Mouse (Mus musculus): Measurements from ENCODE around the gene Plscr3. TPM values are rescaled to one million over a fixed set of nuclear protein-coding genes. Genes with fewer than 3 reads are reported as not detected.

Gene Plscr3
- 10 to 100 TPM; 10.4 to 14.7 TPM for total RNA-seq (2023)

GRCm38 (mm10) chr11:69846198-69846680, at the start of gene Plscr3:
TSS of gene Plscr3 (plus strand) at chr11:69846376.

GRCm38 (mm10) chr11:69801379-69801977, 44.7 kb upstream of the Plscr3 start, which contains the start of gene Fgf11:
TSS of gene Fgf11 (minus strand) at chr11:69801857.

GRCm38 (mm10) chr11:69804972-69805909, 40.9 kb upstream of the Plscr3 start, which contains the start of gene Tmem102:
TSS of gene Tmem102 (minus strand) at chr11:69805624.

GRCm38 (mm10) chr11:69815155-69815554, 31.0 kb upstream of the Plscr3 start, which contains the start of gene Gm39566:
TSS of gene Gm39566 (minus strand) at chr11:69815298.

GRCm38 (mm10) chr11:69818365-69818764, 27.8 kb upstream of the Plscr3 start, which contains the start of gene Spem2:
TSS of gene Spem2 (minus strand) at chr11:69818465.

GRCm38 (mm10) chr11:69822080-69822479, 24.1 kb upstream of the Plscr3 start, which contains the start of gene Spem1:
TSS of gene Spem1 (minus strand) at chr11:69822180.

GRCm38 (mm10) chr11:69837604-69837951, 8.6 kb upstream of the Plscr3 start, which contains the start of gene Nlgn2:
TSS of gene Nlgn2 (minus strand) at chr11:69837784.

GRCm38 (mm10) chr11:69837952-69838713, 8.0 kb upstream of the Plscr3 start, which contains the start of gene Tmem256:
TSS of gene Tmem256 (plus strand) at chr11:69838514.

GRCm38 (mm10) chr11:69858113-69858998, 12.2 kb downstream of the Plscr3 start, which contains the start of gene Tnk1:
TSS of gene Tnk1 (minus strand) at chr11:69858730.

GRCm38 (mm10) chr11:69877878-69878277, 31.7 kb downstream of the Plscr3 start, which contains the start of gene Tmem95:
TSS of gene Tmem95 (minus strand) at chr11:69878018.

GRCm38 (mm10) chr11:69880853-69881603, 34.9 kb downstream of the Plscr3 start, which contains the start of gene Kctd11:
TSS of gene Kctd11 (minus strand) at chr11:69881406.

GRCm38 (mm10) chr11:69895291-69895690, 49.1 kb downstream of the Plscr3 start, which contains the start of gene Acap1:
TSS of gene Acap1 (minus strand) at chr11:69895539.

GRCm38 (mm10) chr11:69900471-69901405, 54.6 kb downstream of the Plscr3 start, which contains the start of the genes 2810408A11Rik and Neurl4:
TSS of gene 2810408A11Rik (minus strand) at chr11:69900987.
TSS of gene Neurl4 (plus strand) at chr11:69901072.

Other genes with a start within 250 kb of the Plscr3 start
- under 1 TPM in 1 of 2 experiments, not detected in 1; 0.75 TPM for gene Atp1b2, start 240.4 kb upstream of the Plscr3 start, total RNA-seq (2023)
- gene Shbg, start 228.5 kb upstream of the Plscr3 start, total RNA-seq (2023): not detected
- gene Sat2, start 224.4 kb upstream of the Plscr3 start, total RNA-seq (2023): not detected
- gene Fxr2, start 213.4 kb upstream of the Plscr3 start, total RNA-seq (2023): 10 to 100 TPM; 88.3 to 96.6 TPM
- gene Sox15, start 191.1 kb upstream of the Plscr3 start, total RNA-seq (2023): under 1 TPM in 1 of 2 experiments, not detected in 1; 0.92 TPM
- 10 to 100 TPM; 60.2 to 64.5 TPM for gene Mpdu1, start 183.7 kb upstream of the Plscr3 start, total RNA-seq (2023)
- 10 to 100 TPM in 1 of 2 experiments, 1 to 10 TPM in 1; 7.9 to 12.1 TPM for gene Cd68, start 180.2 kb upstream of the Plscr3 start, total RNA-seq (2023)
- 100 to 1,000 TPM; 720 to 780 TPM for gene Eif4a1, start 174.0 kb upstream of the Plscr3 start, total RNA-seq (2023)
- 100 to 1,000 TPM; 134 to 139 TPM for gene Senp3, start 164.3 kb upstream of the Plscr3 start, total RNA-seq (2023)
- gene Tnfsf13, start 160.6 kb upstream of the Plscr3 start, total RNA-seq (2023): not detected
- gene Tnfsf12, start 150.5 kb upstream of the Plscr3 start, total RNA-seq (2023): not detected
- gene Tnfsfm13, start 150.3 kb upstream of the Plscr3 start, total RNA-seq (2023): not detected
- gene Polr2a, start 87.7 kb upstream of the Plscr3 start, total RNA-seq (2023): 100 to 1,000 TPM; 254 to 255 TPM
- not detected for gene Slc35g3, start 84.4 kb upstream of the Plscr3 start, total RNA-seq (2023)
- gene Zbtb4, start 80.5 kb upstream of the Plscr3 start, total RNA-seq (2023): 10 to 100 TPM; 61.0 to 64.9 TPM
- gene Chrnb1, start 50.4 kb upstream of the Plscr3 start, total RNA-seq (2023): 10 to 100 TPM; 10.5 to 13.5 TPM
- gene Fgf11, start 44.5 kb upstream of the Plscr3 start, total RNA-seq (2023): under 1 TPM in 1 of 2 experiments, not detected in 1; 0.44 TPM
- not detected for gene Tmem102, start 40.8 kb upstream of the Plscr3 start, total RNA-seq (2023)
- gene Gm39566, start 31.1 kb upstream of the Plscr3 start, total RNA-seq (2023): not detected
- not detected for gene Spem2, start 27.9 kb upstream of the Plscr3 start, total RNA-seq (2023)
- not detected for gene Spem1, start 24.2 kb upstream of the Plscr3 start, total RNA-seq (2023)
- under 1 TPM; 0.12 to 0.41 TPM for gene Nlgn2, start 8.6 kb upstream of the Plscr3 start, total RNA-seq (2023)
- 10 to 100 TPM; 27.0 to 38.9 TPM for gene Tmem256, start 7.9 kb upstream of the Plscr3 start, total RNA-seq (2023)
- gene Tnk1, start 12.4 kb downstream of the Plscr3 start, total RNA-seq (2023): not detected
- gene Tmem95, start 31.6 kb downstream of the Plscr3 start, total RNA-seq (2023): not detected
- 1 to 10 TPM; 2.7 to 3.2 TPM for gene Kctd11, start 35.0 kb downstream of the Plscr3 start, total RNA-seq (2023)
- gene Acap1, start 49.2 kb downstream of the Plscr3 start, total RNA-seq (2023): 100 to 1,000 TPM; 518 to 555 TPM
- gene 2810408A11Rik, start 54.6 kb downstream of the Plscr3 start, total RNA-seq (2023): 1 to 10 TPM; 2.5 TPM
- gene Neurl4, start 54.7 kb downstream of the Plscr3 start, total RNA-seq (2023): 10 to 100 TPM; 76.0 to 83.3 TPM
- 100 to 1,000 TPM; 148 to 150 TPM for gene Gps2, start 67.5 kb downstream of the Plscr3 start, total RNA-seq (2023)
- gene Eif5a, start 75.6 kb downstream of the Plscr3 start, total RNA-seq (2023): 100 to 1,000 TPM; 355 to 387 TPM
- not detected for gene Ybx2, start 89.4 kb downstream of the Plscr3 start, total RNA-seq (2023)
- gene Slc2a4, start 101.8 kb downstream of the Plscr3 start, total RNA-seq (2023): not detected
- not detected for gene Cldn7, start 118.4 kb downstream of the Plscr3 start, total RNA-seq (2023)
- gene Ctdnep1, start 134.8 kb downstream of the Plscr3 start, total RNA-seq (2023): 100 to 1,000 TPM; 111 to 123 TPM
- gene Elp5, start 136.1 kb downstream of the Plscr3 start, total RNA-seq (2023): 10 to 100 TPM; 38.4 to 50.9 TPM
- gene Gabarap, start 144.8 kb downstream of the Plscr3 start, total RNA-seq (2023): 100 to 1,000 TPM; 291 to 311 TPM
- 10 to 100 TPM; 59.7 to 74.6 TPM for gene Phf23, start 149.4 kb downstream of the Plscr3 start, total RNA-seq (2023)
- 10 to 100 TPM; 47.8 to 61.1 TPM for gene Dvl2, start 154.2 kb downstream of the Plscr3 start, total RNA-seq (2023)
- gene Acadvl, start 169.0 kb downstream of the Plscr3 start, total RNA-seq (2023): 10 to 100 TPM; 58.2 to 58.6 TPM
- 1 to 10 TPM; 1.9 to 4.5 TPM for gene Dlg4, start 170.6 kb downstream of the Plscr3 start, total RNA-seq (2023)
- not detected for gene Asgr1, start 207.7 kb downstream of the Plscr3 start, total RNA-seq (2023)
- not detected for gene Asgr2, start 246.3 kb downstream of the Plscr3 start, total RNA-seq (2023)